Mouse (Mus musculus) lung, adult 2 months (tissue): ENCODE measurements at regions not wholly inside any gene's neighbourhood (a gene's known extent, or its start where the extent isn't known, plus 50 kb on each side); places are given as distances from the start of the nearest gene placed in this dataset.

Experiments used
- CTCF ChIP-seq: fragments of 200-500 bp; IDR thresholded peaks from 2 replicates; pipeline ENCODE4 v1.5.1; 2011; ENCODE audit warnings: mild to moderate bottlenecking, low read length, control low read depth; ENCODE audit not compliant: insufficient read depth
- POLR2A ChIP-seq: fragments of 200-500 bp; IDR thresholded peaks from 2 replicates; pipeline ENCODE4 v1.6.1; 2011; ENCODE audit warnings: low read depth, mild to moderate bottlenecking, control low read depth, low read length, borderline replicate concordance; ENCODE audit errors: extremely low read depth

DNA sequence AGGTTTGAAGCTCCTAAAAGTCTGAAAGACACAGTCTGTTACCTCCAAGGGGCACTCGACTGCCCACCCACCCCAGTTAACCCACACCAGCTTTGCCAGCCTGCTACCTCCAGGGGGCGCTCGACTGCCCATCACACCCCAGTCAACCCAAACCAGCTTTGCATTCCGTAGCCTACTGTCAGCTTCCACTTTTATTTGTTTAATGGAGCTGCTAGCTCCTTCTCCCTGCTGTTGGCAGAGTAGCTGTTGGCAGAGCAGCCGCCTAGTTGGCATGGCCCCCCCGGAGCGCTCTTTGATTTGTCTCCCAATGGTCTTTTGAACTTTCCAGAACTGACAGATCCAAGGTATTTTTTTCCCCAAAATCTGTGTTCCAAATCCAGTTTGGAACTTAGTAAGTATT, 91.2 kb downstream of the Nhlrc3 start:
- TF ChIP-seq CTCF (peak; percentile 19; the same call in 1 of the 2 replicates), POLR2A (no peak)
